Mouse (Mus musculus) bone marrow macrophage, adult 2 months (primary cell): Measurements from ENCODE around the gene LTO1.

Experiments
- CTCF ChIP-seq: IDR thresholded peaks from 2 replicates; pipeline ENCODE4 v1.5.1; 2012; ENCODE audit warnings: low read depth, mild to moderate bottlenecking, low read length, moderate library complexity
- POLR2A ChIP-seq: IDR thresholded peaks from 2 replicates; pipeline ENCODE4 v1.6.1; 2012; ENCODE audit warnings: mild to moderate bottlenecking, low read depth, low read length, borderline replicate concordance

DNA sequence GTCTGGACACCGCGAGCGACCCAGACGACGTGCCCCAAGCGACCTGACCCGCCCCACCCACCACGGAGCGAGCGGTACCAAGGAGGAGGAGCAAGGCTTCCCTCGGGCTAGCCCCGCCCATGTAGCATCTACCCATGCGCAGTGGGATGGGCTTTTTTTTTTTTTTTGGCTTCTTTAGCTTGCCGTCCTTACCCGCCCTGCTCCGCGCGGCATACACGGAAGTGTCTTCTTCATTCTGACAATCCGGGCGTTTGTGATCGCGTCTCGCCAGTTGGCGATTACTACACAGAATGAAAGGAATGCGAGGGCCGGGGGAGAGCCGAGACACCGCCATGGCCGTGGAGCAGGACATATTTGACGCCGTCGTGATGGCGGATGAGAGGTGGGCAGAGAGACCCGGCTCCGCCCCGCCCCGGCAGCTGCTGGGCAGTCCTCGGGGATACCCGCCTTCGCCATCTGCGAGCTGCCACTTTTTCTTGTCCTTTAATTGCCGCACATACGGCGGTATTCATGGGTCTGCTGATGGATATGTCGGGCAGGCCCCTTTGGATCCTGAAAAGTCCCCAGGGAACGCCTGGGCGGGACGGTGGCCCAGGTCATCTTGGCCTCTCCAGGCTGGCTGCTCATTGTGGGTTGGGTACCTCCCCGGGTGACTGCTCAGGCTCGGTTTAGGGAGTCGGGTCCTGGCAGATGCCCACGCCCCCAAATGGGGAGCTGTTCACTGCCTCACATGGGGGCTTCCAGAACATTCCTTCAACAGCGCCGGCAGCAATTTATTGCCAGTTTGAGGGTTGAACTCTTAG lies at the start of gene LTO1:
- TF ChIP-seq CTCF (no peak), POLR2A (no peak)
